ENCODE assay signal across 13 mouse cellular contexts in the genomic region with DNA sequence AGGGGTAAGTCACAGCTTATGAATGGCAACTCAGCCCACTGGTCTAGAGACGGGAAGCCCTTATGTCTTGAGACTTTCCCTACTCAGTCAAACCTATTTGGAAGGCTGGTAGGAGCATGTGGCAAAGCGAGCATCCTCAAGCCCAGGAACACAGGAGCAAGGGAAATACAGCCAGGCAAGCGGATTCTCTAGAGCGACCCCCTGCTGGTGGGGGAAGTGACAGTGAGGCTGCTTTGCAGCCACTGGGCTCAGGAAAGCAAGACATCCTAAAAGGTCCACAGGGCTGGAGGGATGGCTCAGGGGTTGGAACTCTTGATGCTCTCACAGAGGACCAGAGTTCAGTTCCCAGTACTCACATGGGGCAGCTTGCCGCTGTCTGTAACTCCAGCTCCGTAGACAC. TPM values are rescaled to one million over a fixed set of nuclear protein-coding genes. Genes with fewer than 3 reads are reported as not detected.
"Had no signal": no experiment of that assay in that cellular context is flagged by ENCODE, and none has a peak within 500 bp of the region (broad histone marks: within the 10 kb centered on the region; RNA-seq: fewer than 3 reads in every experiment).

No protein-coding gene starts in this region.

- H3K36me3 ChIP-seq: limb, embryonic 13.5 days; lung, embryonic 15.5 days; midbrain, embryonic 13.5 days; neural tube, embryonic 15.5 days had no signal

- ATAC-seq: midbrain, embryonic 13.5 days had no signal

- H3K27me3 ChIP-seq: limb, embryonic 13.5 days; lung, embryonic 15.5 days; neural tube, embryonic 15.5 days had no signal

- H3K27ac ChIP-seq: kidney, postnatal 0 days; midbrain, embryonic 13.5 days; neural tube, embryonic 15.5 days had no signal

- H3K9me3 ChIP-seq: midbrain, embryonic 13.5 days; neural tube, embryonic 15.5 days had no signal

- H3K4me2 ChIP-seq: limb, embryonic 13.5 days; liver, embryonic 11.5 days; lung, embryonic 15.5 days; midbrain, embryonic 13.5 days; neural tube, embryonic 15.5 days had no signal

- DNase-seq: kidney, adult 9 months; kidney, postnatal 36 days; lung, postnatal 14 days; thymus, adult 18-20 months; thymus, postnatal 14 days had no signal

- H3K4me3 ChIP-seq: limb, embryonic 13.5 days; lung, embryonic 15.5 days; midbrain, embryonic 13.5 days; myocyte; neural tube, embryonic 15.5 days had no signal

- H3K9ac ChIP-seq: limb, embryonic 13.5 days; lung, embryonic 15.5 days; midbrain, embryonic 13.5 days; neural tube, embryonic 15.5 days had no signal

RNA-seq across cellular contexts. Expression of gene 1810010D01Rik, which starts 11.6 kb away (rescaled TPM):
- polyA plus RNA-seq: kidney, postnatal 0 days; myocyte; neural tube, embryonic 11.5 days; neural tube, embryonic 15.5 days had no signal
